Mouse (Mus musculus) gastrocnemius, adult 18-20 months (tissue): Measurements from ENCODE around the gene Ankrd44. TPM values are rescaled to one million over a fixed set of nuclear protein-coding genes. Genes with fewer than 3 reads are reported as not detected.
A peak's percentile ranks its signal among the peaks of the same experiment; 100 is the strongest.
"Not testable (repeated sequence)": the region's sequence is repeated elsewhere in the genome, so short reads cannot be mapped to it uniquely, and the experiment has no call there.

Source experiments
- DNase-seq: peaks from one replicate; pipeline ENCODE4 v3.0.0; 2021; ENCODE audit warnings: low spot score
- long read RNA-seq, 2 experiments: library from polyadenylated mRNA; stranded (forward); transcript quantifications; one replicate each; pipeline ENCODE4 v2.0.0; 2021
- total RNA-seq, 2 experiments: library from RNA; stranded (reverse); gene quantifications; 2 replicates each; pipeline ENCODE4 v1.2.3; 2021

Gene Ankrd44
- total RNA-seq = 1 to 10 TPM; 5.0 to 6.5 TPM
- long read RNA-seq, experiment 1, full-length matches to known transcripts = 2 of 3 reads
- long read RNA-seq, experiment 1, partial matches to known transcripts = 0 of 3 reads
- long read RNA-seq, experiment 1, other reads (novel, unspliced or antisense) = 1 of 3 reads
- long read RNA-seq, experiment 2, partial matches to known transcripts = 0 of 6 reads
- long read RNA-seq, experiment 2, other reads (novel, unspliced or antisense) = 6 of 6 reads

DNA sequence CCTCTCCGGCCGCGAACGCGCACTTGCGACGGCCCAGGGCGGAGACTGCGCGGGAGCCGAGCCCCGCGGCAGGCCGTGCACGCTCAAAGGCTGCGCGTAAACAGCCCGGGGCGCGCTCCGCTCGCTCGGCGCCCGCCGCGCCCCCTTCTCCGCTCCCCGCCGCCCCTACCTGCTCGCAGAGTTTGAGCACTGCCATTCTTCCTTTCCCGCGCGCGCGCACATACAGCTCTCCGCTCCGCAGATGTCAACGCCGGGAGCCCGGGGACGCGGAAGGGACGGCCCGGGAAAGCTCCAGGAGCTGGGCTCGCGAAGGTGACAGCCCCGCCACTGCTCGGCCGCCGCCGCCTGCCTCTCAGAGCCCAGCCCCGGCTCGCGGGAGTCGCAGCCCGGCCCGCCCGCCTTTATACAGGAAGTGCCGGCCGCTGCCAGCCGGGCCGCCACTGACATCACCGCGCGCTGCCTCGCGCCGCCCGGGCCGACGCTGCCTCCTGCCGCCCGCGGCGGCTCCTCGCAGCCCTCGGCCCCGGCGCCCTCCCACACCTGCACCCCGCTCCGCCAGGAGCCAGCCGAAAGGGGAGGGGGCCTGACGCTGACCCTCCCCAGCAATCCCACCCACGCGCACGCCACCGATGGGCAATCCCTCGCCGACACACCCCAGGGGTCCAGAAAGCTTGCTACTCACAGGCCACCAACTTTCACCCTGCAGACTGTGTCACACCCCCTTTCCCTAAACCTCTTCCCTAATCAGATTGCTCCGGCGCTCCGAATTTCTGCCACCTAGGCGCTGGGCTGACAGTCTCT lies at the start of gene Ankrd44:
Gene Ankrd44, minus strand, starts transcription at position 417 of the 801 bp plus-strand sequence.
- peak; percentile 74 for DNase-seq

DNA sequence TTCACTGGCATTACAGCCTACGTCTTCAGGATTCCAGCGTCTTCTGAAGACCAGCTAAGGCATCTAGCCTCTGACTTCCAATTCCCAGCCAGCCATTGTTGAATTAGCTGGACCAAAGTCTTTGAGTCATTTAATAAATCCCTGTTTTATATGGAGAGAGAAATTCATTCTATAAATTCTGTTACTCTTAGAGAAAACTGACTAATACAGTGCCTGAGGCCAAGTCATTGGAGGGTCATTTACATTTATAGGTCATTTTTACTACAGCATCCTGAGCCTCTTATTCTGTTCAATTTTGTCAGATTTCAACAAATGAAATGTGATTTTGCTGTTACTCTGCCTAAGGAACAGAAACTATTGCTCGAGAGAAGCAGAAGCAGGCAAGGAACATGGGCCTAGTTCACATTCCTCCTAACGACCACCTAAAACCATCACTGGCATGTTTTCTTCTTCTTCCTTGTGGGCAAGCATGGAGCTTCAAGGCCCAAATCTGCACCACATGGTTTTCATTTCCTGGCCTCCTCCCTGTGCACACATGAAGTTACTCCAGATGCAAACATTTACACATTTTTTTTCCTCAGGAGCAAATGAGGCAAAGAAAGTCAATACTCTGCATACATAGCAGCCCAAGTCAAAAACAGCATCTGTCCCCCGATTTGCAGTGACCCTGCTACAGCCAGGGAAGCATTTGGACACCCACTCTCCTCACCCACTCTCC lies 45.7 kb upstream of the Ankrd44 start:
- DNase-seq = no peak

DNA sequence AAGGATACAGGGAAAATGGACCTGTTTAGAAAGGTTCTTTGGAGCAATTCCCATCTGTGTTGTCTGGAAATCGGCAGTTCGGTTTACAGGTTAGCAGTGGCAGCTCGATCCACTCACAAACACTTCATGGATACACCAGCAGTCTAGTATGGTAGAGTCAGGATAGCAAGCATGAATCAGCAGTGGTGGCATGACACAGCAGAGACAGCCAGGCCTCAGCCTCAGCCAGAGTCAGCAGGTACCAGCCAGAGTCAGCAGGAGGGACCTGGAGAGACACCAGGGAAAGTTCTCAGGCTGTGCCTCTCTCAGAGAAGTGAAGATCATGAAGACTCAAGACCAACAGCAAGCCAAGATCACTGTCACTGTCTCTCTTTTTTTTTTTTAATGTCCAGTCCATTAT lies 40.7 kb upstream of the Ankrd44 start:
- DNase-seq = no peak

DNA sequence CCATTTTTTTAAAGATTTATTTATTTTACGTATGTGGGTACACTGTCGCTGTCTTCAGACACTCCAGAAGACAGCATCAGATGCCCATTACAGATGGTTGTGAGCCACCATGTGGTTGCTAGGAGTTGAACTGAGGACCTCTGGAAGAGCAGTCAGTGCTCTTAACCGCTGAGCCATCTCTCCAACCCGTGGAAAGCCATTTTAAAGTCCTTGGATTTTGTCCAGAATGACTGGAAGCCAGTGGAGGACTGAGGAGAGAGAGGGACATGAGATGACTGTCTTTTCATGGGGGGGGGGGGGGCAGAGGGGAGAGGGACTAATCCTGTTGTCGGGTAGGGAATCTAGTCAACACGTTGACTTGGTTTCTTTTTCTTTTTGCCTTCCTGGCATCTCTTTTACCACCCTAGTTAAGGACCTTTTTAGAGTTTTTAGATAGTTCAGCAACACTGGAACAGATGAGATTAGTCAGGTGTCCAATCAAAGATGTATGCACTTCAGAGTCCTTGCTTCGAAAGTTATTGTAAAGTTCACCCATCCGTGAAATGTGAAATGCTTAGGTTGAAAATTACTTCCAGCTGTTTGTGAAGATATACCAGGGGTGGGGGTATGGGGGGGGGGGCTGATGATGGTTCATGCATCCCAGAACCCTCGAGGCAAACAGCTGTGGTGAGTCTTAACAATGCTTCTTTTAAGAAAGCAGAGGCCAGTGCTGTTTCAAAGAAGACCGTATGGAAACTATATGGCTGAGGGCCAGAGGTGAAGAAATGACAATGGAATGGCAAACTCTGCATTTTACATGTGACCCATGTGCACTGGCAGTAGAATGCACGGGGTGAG lies 39.2 kb upstream of the Ankrd44 start:
- DNase-seq = no peak

DNA sequence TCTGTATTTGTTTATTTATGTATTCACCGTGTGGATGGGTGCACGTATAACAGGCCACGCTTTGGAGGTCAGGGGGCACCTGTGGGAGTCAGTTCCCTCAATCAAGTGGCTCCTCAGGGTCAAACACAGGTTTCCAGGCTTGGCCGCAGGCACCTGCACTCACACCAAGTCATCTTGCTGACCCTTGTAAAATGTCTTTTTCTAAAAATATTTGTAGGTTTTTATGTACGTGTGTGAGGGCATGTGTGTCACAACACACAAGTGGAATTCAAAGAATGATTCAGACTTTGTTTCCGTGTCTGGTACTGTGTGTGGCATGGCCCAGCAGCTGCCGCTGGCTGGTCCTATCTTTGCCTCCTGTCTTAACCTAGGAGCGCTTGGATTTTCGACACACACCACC lies 35.5 kb upstream of the Ankrd44 start:
- no peak for DNase-seq

DNA sequence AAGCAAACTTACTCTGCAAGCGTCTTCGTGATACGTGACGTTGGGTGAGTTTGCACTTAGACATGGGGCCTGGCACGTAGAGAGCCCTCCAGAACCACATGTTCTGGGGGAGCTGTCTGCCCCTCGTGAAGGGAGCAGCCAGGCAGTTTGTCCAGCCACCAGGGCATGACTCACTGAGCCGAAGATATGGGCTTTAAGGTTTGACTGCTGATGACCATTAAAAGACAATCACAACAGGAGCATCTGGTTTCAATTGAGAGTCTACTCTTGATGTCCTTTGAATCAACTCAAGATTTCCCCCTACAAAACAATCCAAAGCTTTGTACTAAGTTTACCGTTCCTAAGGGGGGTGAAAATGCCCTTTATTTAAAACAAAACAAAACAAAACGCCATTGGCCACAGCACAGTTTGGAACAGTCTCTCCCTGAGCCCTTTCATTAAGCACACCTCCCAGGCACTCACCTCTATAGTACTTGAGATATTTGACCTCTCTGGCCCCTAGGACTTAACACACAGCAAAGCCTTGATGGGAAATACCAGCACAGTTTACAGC lies 34.5 kb upstream of the Ankrd44 start:
- DNase-seq = no peak

DNA sequence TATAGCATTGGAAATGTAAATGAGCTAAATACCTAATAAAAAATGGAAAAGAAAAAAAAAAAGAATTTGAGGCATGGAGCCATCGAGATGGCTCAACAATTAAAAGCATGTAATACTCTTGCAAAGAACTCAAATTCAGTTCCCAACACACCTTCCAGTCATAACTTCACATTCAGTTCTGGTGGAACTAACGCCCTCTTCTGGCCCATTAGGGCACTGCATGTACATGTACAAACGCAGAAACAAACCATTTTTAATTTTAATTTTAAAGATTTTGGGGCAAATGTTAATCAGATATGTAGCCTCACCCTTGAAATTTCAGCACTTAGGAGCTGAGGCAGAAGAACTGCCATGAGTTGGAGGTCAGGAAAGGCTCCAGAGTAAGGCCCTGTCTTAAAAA lies 32.3 kb upstream of the Ankrd44 start:
- DNase-seq = no peak

DNA sequence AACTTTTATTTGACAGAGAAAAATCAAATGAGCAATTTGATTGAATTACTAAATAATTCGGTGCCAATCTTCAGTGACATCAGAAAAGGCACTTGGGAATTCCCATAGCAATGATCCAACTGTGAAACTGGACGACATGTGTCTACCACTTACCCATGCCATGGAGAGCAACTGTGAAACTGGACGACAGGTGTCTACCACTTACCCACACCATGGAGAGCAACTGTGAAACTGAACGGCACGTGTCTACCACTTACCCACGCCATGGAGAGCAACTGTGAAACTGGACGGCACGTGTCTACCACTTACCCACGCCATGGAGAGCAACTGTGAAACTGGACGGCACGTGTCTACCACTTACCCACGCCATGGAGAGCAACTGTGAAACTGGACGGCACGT lies 30.8 kb upstream of the Ankrd44 start:
- not testable (repeated sequence) for DNase-seq

DNA sequence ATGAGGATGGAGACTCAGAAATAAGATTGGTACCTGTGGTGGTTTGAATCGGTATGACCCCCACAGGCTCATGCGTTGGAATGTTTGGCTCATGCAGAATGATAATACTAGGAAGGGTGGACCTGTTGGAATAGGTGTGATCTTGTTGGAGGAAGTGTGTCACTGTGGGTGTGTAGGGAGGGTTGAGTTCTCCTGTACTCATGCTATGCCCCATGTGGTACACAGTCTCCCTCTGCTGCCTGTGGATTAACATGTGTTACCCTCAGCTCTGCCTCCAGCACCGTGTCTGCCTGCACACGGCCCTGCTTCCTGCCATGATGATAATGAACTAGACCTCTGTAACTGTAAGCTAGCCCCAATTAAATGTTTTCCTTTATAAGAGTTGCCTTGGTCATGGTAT lies 28.7 kb upstream of the Ankrd44 start:
- DNase-seq = no peak

DNA sequence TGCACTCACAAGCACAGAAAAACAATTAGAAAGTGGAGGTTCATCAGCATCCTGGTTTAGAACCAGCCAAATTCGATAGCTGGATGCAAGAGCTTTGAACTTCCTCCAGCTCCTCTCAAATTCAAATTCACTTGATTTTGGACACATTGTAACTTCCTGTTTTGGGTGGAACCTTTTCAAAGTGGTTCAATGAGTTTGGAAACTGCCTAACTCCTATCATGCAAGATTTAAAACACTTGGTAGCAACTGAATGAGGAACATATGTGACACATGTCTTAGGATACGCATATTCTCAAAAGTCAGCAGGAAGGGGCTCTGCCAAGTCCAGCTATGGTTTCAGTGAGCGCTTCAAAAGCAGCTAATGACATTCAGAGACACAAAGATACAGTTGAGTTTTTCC lies 18.5 kb upstream of the Ankrd44 start:
- DNase-seq = no peak

DNA sequence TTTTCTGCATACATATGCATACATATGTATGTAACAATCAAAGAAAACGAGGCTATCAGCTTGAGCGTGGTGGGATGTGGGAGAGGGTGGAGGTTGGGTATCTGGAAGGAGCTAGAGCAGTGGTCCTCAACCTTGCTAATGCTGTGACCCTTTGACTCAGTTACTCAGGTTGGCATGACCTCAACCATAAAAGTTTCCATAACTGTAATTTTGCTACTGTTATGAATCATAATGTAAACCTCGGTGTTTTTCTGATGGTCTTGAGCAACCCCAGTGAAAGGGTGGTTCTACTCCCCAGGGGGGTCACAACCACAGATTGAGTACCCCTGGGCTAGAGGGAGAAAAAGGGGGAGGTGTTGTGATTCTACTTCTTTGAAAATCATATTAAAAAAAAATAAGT lies 9.3 kb upstream of the Ankrd44 start:
- DNase-seq = no peak

DNA sequence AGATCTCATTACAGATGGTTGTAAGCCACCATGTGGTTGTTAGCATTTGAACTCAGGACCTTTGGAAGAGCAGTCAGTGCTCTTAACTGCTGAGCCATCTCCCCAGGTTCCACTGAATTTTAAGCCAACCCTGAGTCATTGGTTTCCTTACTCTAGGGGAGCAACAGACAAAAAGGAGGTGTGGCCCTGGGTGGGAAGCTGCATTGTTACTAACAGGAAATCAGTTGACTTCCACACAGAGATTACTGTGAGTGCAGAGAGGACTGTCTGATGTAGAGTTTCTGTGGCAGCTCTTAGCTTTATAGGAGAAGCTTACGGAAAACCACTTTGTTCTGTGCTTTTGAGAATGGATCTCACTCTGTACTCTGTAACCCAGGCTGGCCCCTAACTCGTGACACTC lies 8.7 kb upstream of the Ankrd44 start:
- DNase-seq = no peak

DNA sequence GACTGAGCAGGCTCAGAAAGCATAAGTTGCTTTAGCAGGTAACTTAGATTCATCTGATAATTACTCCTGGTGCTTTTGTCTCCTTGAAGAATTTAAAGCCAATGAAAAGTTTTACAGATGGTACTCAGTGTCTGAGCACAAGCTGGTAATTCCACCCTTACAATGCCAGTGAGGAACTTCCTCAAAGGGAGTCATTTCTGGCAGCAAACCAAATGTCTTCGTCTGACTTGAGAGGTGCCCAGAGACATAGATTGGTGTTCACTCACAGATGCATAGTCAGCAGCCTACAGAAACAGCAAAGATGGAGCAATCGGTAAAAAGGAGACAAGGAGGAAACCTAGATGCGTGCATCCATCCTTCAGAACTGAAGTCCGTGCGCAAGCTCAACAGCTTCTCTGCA lies 7.5 kb upstream of the Ankrd44 start:
- DNase-seq = no peak

DNA sequence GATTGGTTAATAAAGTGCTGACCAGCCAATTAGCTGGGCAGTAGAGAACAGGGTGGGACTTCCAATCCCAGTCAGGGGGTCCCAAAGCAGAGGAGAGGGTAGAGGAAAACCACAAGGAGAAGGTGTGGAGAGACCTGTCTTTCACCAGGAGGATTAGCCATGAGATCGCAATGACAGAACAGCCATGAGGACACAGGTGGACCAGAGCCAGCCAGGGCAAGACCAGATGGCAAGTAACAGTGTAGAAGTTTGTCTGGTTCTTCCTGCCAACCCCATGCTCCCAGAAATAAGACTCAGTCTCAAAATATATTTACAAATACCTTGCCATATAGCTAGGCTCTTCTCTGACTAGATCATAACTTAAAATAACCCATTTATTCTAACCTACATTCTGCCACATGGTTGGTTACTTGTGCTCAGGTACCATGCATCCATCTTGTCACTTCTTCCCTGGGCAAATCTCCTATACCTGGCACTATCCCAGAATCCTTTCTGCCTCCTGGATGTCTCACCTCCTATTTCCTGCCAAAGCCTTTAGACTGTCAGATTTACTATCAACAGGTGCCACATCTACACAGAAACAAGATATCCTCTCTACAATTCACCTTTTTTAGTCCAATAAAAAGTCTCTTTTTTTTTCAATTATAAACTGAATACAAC lies 6.4 kb upstream of the Ankrd44 start:
- no peak for DNase-seq

DNA sequence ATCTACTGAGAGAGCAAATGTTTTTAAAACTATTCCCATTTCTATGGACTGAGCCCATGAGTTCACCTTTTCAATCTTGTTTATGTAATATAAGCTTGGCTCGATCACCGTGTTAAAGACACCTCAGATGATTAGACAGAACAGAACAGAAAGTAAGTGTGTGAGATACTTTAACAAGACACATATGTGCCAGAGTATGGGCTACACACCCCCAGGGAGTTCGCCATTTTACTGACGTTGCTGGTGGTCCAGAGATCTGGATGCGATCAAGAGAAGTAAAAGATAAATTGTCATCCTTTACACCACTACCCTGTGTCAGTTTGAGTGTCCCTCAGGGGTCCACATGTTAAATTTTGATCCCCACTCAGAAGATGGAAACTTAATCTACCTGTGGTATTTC lies 5.0 kb upstream of the Ankrd44 start:
- no peak for DNase-seq

DNA sequence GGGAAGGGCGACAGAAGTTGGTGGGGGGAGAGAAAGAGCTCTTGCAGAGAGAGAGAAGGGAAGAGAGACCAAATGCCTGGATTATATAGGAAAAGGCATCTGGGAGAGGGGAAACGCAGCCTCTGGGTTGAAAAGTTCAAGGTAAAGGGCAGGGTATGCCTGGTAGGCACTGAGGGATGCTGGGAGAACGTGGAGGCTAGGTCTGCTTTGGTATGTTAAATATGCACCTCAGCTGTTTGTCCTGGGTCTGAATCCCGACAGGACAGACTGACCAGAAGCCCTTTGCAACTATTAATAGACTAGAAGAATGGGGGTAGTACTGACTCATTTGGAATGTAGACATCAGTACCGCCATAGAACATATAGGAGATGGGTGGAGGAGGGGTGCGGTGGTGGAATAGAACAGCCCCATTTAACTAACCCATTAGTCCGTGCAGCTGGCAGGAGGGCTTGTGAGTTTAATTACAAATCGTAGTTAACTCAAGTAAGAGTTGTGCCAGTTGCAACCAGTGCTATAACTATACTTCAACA lies 4.5 kb upstream of the Ankrd44 start:
- DNase-seq = no peak

DNA sequence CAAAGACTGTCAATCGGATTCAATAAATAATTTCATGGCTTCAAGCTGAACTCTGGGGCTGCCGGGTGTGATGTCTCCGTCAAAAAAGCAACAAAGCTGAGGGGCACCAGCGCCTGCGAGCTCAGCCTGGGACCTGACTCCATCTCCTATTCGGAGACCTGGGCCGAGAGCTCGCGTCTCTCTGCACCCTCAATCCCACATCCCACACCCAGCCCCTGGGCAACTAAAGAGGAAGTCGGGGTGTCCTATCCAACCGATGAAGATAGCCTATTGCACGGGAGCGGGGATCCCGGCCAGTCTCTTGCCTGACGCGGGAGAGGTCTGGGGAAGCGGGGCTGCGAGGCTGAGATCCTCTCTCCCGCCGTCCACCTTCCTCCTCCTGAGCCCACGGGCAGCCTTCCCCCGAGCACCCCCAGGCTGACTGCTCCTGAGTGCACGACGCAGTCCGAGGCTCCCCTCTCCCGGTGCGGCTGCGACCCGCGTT lies 694 bp downstream of the Ankrd44 start:
- DNase-seq = no peak

DNA sequence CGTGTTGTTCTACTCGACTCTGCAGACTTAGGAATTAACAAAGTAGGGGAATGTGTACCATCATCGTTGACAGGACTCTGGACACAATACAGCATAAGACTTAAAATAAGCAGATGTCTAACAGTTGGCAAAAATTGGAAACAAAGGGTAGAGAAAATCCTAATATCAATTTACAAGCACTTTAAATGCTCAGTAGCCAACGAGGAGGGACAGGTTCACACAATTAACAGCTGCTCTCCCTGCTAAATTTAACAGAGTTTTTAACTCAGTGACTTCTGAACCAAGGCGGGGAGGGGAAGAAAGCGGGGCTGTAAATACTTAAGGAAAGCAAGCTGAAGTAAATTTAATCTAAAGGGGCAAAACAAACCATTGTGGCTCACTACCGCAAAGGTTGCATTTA lies 1.4 kb downstream of the Ankrd44 start:
- no peak for DNase-seq

DNA sequence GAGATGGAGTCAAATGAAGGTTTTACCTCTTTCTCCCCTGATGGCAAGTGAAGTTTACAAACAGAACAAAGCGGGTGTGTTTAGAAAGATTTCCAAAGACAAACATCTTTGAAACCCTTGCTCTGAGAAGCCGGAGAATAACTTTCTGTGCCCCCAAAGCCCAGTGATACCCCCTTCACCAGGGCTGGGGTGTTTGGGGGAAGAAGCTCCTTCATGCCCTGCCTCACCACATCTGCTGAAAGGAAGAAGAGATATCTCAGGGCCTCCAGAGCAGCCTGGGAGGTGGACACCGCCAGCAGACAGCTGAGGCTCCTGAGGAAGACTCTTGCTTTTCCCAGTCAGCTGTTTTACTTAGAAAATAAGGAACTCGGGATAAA lies 1.9 kb downstream of the Ankrd44 start:
- DNase-seq = no peak
